Mouse (Mus musculus) C2C12 (cell line): ENCODE measurements at regions not wholly inside any gene's neighbourhood (a gene's known extent, or its start where the extent isn't known, plus 50 kb on each side); places are given as distances from the start of the nearest gene placed in this dataset.

Experiments
- H3K27me3 ChIP-seq: one replicate; pipeline ENCODE4 v1.6.1; 2011; ENCODE audit not compliant: control insufficient read depth, insufficient read depth, insufficient read length
- H3K36me3 ChIP-seq: one replicate; pipeline ENCODE4 v1.6.1; 2011; ENCODE audit not compliant: control insufficient read depth, insufficient read depth
- H3K4me3 ChIP-seq: one replicate; pipeline ENCODE4 v1.5.1; 2011; ENCODE audit warnings: mild to moderate bottlenecking, control low read depth; ENCODE audit not compliant: poor library complexity, insufficient read depth, severe bottlenecking
- H3K79me2 ChIP-seq: one replicate; pipeline ENCODE4 v1.6.1; 2011; ENCODE audit not compliant: control insufficient read depth, insufficient read depth
- H3K79me3 ChIP-seq: one replicate; pipeline ENCODE4 v1.6.1; 2011; ENCODE audit warnings: low read depth, control low read depth
- H3ac ChIP-seq: one replicate; pipeline ENCODE3; 2011; ENCODE audit warnings: low read depth; ENCODE audit not compliant: control insufficient read depth, insufficient read length
- CEBPB ChIP-seq: IDR thresholded peaks from one replicate; pipeline ENCODE4 v1.6.1; 2011; ENCODE audit warnings: low read depth, mild to moderate bottlenecking, control low read depth, moderate library complexity
- CTCF ChIP-seq: IDR thresholded peaks from one replicate; pipeline ENCODE4 v1.5.1; 2011; ENCODE audit not compliant: control insufficient read depth, insufficient read depth, insufficient read length
- FOSL1 ChIP-seq: IDR thresholded peaks from one replicate; pipeline ENCODE4 v1.8.0; 2011; ENCODE audit warnings: mild to moderate bottlenecking, low read length; ENCODE audit not compliant: poor library complexity, insufficient read depth, severe bottlenecking
- MAX ChIP-seq: IDR thresholded peaks from one replicate; pipeline ENCODE4 v1.6.1; 2011; ENCODE audit warnings: mild to moderate bottlenecking, control low read depth
- MYOD1 ChIP-seq: IDR thresholded peaks from one replicate; pipeline ENCODE4 v1.6.1; 2011; ENCODE audit warnings: low read depth; ENCODE audit not compliant: control insufficient read depth, insufficient read length
- MYOG ChIP-seq: IDR thresholded peaks from one replicate; pipeline ENCODE4 v1.6.1; 2011; ENCODE audit not compliant: control insufficient read depth, insufficient read length; ENCODE audit errors: extremely low read depth
- USF1 ChIP-seq: IDR thresholded peaks from one replicate; pipeline ENCODE4 v1.6.1; 2011; ENCODE audit warnings: low read depth, mild to moderate bottlenecking, control low read depth, moderate library complexity

GRCm38 (mm10) chr8:77991050-77991449, 222.0 kb upstream of the Ttc29 start:
- Histone ChIP-seq H3K79me2 (no peaks in the 10 kb centered on the region), H3K4me3 (no peak overlapping the region), H3K36me3 (no peaks in the 10 kb centered on the region), H3K27me3 (no peaks in the 10 kb centered on the region), H3K79me3 (no peaks in the 10 kb centered on the region), H3ac (no peak overlapping the region)
- TF ChIP-seq MYOD1 (no peak), FOSL1 (no peak), CEBPB (no peak), MAX (no peak), MYOG (no peak), USF1 (no peak), CTCF (no peak)

- Histone ChIP-seq H3K27me3 (no peaks in the 10 kb centered on the region), H3K79me3 (no peaks in the 10 kb centered on the region), H3K36me3 (no peaks in the 10 kb centered on the region), H3ac (no peak overlapping the region), H3K79me2 (no peaks in the 10 kb centered on the region), H3K4me3 (no peak overlapping the region)
- no peak for TF ChIP-seq MYOD1
Observed at GRCm38 (mm10) chr8:78000303-78000702, 212.8 kb upstream of the Ttc29 start.

- TF ChIP-seq CTCF: no peak
- TF ChIP-seq MYOD1: no peak
- no peak for TF ChIP-seq CEBPB
- TF ChIP-seq MYOG: no peak
- no peak for TF ChIP-seq FOSL1
- no peak for TF ChIP-seq MAX
- TF ChIP-seq USF1: no peak
- no peaks in the 10 kb centered on the region for H3K79me3 ChIP-seq
- no peaks in the 10 kb centered on the region for H3K27me3 ChIP-seq
- H3K79me2 ChIP-seq: no peaks in the 10 kb centered on the region
- H3K36me3 ChIP-seq: no peaks in the 10 kb centered on the region
- no peak overlapping the region for H3K4me3 ChIP-seq
- no peak overlapping the region for H3ac ChIP-seq
Observed at GRCm38 (mm10) chr8:78001656-78002055, 211.4 kb upstream of the Ttc29 start.

- Histone ChIP-seq H3K79me3 (no peaks in the 10 kb centered on the region), H3K27me3 (no peaks in the 10 kb centered on the region), H3K36me3 (no peaks in the 10 kb centered on the region), H3K79me2 (no peaks in the 10 kb centered on the region), H3ac (no peak overlapping the region), H3K4me3 (no peak overlapping the region)
- TF ChIP-seq FOSL1 (no peak), MYOD1 (no peak), CEBPB (no peak), MYOG (no peak), CTCF (no peak), USF1 (no peak), MAX (no peak)
Observed at GRCm38 (mm10) chr8:78002071-78002470, 211.0 kb upstream of the Ttc29 start.

GRCm38 (mm10) chr8:78003888-78004543, 209.1 kb upstream of the Ttc29 start:
- Histone ChIP-seq H3K79me2 (no peaks in the 10 kb centered on the region), H3K36me3 (no peaks in the 10 kb centered on the region), H3K27me3 (no peaks in the 10 kb centered on the region), H3K4me3 (no peak overlapping the region), H3ac (no peak overlapping the region), H3K79me3 (no peaks in the 10 kb centered on the region)
- TF ChIP-seq CTCF: peak; percentile 64
- no peak for TF ChIP-seq MYOD1

- H3ac ChIP-seq: no peak overlapping the region
- TF ChIP-seq FOSL1 (no peak), USF1 (no peak), CEBPB (no peak), MYOG (no peak), CTCF (no peak), MYOD1 (no peak), MAX (no peak)
- no peaks in the 10 kb centered on the region for H3K79me2 ChIP-seq
- H3K36me3 ChIP-seq: no peaks in the 10 kb centered on the region
- H3K27me3 ChIP-seq: no peaks in the 10 kb centered on the region
- H3K79me3 ChIP-seq: no peaks in the 10 kb centered on the region
- no peak overlapping the region for H3K4me3 ChIP-seq
Observed at GRCm38 (mm10) chr8:78004891-78005290, 208.2 kb upstream of the Ttc29 start.
